Mouse (Mus musculus) right cerebral cortex, adult 18-20 months (tissue): ENCODE measurements around the gene Anapc1.

Experiments used
- DNase-seq: peaks from one replicate; pipeline ENCODE4 v3.0.0; 2022; ENCODE audit warnings: mixed read lengths

The Anapc1 gene

DNA sequence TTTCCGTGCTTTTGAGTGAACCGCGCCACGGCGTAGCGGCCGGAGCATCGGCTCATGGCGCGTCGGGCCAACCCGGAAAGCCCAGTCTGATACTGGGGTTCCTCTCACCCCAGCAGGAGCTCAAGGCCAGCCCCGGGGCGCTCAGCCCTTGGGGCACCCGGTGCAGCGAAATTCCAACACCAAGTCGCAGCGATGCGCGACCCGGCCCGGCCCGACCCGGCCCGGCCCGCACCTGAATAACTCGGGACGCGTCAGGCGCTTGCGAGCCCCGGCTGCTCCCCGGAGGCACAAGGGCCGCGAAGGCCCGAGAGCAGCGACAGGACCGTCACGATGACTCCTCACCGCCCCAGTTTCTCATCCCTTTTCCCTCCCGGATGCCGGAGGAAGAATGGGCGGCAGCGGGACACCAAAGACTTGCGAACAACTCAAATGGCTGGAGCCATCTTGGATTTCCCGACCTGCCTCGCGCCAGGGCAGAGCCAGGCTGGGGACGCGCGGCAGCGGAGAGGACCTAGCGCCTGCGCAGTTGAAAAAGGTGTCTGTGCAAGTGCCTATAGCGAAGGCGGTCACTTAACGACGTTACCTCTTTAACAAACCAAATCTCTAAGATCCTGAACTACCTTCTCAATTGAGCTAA lies at the start of gene Anapc1:
Gene Anapc1 (minus strand): TSS at position 471 of the 637 bp plus-strand sequence.
- DNase-seq, result peak; percentile 93

- DNase-seq, result no peak
Measured at GRCm38 (mm10) chr2:128735089-128735488, 47.9 kb upstream of the Anapc1 start.

DNA sequence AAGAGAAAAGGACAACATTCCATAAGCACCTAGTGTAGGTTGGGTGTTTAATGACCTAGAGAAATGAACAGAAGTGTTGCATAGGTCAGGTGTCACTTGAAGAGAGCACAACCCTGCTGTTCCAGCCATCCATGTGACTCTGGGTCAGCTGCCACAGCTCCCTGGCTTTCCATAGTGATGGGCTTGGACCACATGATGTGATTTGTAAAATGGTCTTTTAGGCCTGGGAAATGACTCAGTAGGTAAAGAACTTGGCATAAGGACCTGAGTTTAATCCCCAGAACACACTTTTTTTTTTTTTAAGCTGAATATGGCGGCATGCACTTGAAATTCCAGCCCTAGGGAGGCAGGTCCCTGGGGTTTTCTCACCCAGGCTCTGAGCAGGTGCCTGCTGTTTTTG lies 44.8 kb upstream of the Anapc1 start:
- DNase-seq, result no peak

- no peak for DNase-seq
Measured at GRCm38 (mm10) chr2:128731514-128731913, 44.3 kb upstream of the Anapc1 start.

DNA sequence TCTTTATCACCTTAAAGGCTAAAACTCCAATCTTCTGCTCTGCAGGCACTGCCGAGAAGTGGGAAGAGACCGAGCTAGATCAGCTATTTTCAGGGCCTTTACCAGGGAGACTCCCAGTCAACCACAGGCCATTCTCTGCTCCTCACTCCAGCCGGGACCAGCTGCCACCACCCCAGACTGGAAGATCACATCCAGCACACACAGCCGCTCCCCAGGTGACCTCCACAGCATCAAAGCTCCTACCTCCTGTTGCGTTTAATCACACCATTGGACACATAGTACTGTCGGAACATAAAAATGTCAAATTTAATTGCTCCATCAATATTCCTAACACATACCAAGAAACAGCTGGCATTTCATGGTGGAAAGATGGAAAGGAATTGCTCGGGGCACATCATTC lies 42.0 kb upstream of the Anapc1 start:
- no peak for DNase-seq

DNA sequence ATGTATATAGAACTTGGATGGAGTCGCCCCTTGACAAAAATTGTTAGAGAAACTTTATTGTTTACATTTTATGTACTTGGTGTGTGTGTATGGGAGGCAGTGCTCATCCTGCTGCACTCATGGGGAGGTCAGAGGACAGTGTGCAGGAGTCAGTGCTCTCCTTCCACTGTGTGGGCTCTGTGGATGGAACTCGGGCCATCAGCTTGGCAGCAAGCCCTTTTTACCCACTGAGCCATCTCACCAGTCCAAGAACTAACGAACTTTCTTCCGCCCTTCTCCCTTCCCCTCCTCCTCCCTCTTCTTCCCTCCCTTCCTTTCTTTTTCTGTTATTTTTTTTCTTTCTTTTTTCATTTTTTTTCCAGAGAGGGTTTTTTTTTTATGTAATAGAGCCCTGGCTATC lies 40.9 kb upstream of the Anapc1 start:
- DNase-seq, result no peak

DNA sequence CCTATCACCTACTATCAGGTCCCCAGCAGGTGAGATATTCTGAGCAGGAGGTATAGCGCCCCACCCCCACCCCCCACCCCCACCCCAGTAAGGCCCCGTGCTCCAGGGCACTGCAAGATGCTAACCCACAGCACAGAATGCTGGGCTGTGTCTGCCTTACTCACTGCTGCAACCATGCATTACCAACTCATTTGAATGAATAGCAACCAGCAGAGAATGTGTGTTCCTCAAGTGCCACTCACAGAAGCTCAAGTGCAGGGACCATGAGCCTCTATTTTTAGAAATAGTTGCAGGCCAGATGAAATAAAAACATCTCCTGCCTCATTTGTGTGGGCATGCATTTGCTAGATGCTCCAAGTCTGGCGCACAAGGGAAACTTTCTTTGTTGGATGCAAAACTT lies 40.4 kb upstream of the Anapc1 start:
- DNase-seq, result no peak

GRCm38 (mm10) chr2:128726626-128727025 lies 39.4 kb upstream of the Anapc1 start:
- no peak for DNase-seq

DNA sequence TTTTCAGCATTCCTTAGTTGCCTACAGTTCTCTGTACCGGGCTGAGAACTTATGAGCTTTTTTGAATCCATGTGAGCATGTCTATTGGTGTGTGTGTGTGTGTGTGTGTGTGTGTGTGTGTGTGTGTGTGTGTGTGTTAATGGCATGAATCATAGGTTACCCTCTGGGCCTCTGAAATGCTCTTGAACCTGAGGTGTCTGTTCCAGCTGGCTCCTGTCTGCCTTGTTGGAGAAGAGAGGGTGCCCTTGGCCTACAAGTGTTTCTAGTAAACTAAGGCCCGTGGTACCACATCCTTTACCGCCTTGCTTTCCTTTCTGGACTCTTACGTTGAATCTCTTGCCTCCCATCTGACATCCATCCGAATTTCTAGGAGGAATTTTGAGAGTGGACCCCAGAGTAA lies 38.9 kb upstream of the Anapc1 start:
- no peak for DNase-seq

- no peak for DNase-seq
Measured at GRCm38 (mm10) chr2:128722106-128722710, 35.0 kb upstream of the Anapc1 start.

- no peak for DNase-seq
Measured at GRCm38 (mm10) chr2:128719380-128719779, 32.2 kb upstream of the Anapc1 start.

DNA sequence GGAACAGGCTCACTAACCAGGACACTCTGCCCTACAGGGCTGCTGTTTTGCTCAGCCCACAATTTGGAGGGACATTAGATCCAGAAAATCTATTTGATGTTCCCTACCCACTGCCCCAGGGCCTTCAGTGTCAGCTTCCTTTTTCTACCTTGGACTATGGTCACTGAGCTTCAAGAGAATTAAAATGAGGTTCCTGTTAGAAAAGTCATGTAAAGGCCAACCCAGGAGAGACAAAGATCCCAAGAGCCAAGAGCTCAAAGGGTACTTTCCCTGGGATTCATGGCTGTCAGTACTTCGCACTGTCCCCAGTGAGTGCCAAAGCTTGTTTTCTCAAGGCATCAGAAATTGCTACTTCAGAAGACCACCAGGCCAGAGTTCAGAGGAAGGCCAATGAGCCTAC lies 28.8 kb upstream of the Anapc1 start:
- DNase-seq, result no peak

DNA sequence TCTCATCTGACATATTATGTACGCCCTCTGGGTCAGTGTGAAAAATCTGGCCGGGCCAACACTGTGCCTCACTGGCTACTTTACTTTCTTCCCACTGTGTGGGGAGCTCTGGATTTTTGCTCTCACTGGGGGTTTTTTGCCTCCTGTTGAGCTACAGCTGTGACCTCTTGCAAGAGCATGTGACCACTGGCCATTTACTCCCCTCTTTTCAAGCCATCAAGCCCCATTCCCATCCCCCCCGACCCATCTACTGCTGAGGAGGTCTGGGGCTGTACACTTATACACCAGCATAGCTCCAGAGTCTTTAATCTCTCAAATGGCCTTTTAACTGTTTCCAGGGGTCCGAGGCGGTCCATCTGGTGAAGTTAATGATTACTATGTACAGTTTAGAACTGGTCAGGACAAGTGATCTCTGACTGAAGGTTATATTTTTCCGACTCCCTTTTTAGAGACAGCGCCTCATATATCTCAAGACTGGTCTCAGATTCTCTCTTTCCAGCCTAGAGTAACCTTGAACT lies 27.6 kb upstream of the Anapc1 start:
- no peak for DNase-seq

DNA sequence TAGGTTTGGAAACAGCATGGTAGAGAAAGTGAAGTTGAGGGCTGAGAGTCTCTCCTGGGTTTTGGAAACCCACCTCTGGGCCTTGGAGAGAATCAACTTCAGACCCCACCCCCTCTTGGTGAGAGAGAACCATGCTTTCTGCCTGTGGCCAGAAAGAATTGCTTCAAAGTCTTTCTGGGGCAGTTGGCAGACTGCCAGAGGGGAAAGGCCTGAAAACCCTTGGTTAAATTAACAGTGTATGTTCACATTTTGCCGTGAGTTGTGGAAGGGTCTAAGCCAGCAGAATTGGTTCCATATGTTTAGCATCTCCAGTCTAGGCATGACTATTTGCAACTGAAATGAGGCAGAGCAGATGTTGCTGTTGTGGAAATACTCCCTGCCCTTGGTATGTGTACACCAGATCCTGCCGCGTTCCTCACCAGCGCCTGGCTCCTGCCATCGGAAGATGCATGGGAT lies 26.4 kb upstream of the Anapc1 start:
- no peak for DNase-seq

- DNase-seq, result no peak
Measured at GRCm38 (mm10) chr2:128712940-128713339, 25.7 kb upstream of the Anapc1 start.

DNA sequence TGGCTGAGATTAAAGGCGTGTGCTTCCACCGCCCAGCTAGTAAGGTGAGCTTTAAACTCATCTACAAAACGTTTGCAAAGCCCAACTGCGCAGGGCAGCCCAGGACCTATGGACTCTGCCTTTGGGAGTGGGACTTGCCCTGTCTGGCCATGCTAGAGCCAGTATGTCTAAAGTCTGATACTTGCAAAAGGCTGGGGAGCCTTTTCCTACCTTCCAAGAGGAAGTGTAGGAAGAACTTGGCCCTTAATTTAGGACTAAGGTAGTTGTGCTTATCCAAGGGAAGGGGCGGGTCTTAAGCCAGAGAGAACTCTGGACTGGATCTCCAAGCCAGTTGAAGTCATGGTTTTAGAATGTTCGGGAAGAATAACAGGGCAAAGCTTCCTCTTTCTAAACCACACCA lies 23.4 kb upstream of the Anapc1 start:
- no peak for DNase-seq

- no peak for DNase-seq
Measured at GRCm38 (mm10) chr2:128709264-128709663, 22.1 kb upstream of the Anapc1 start.

DNA sequence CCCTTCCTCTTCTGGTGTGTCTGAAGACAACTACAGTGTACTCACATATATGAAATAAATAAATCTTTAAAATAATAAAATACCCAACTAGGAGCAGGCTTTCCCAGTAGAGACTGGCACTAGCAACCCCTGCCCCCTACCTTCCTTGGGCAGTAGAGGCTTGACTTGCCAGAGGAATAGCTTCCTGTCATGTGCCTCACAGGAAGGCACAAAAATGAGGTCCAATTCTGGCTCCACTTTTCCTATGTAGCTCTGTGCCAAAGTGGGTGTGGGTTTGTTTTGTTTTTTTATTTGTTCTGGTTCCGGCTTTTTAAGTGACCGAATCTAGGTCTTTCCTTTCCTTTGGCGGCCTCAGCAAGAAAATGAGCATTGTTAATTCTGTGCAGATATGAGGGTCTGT lies 17.3 kb upstream of the Anapc1 start:
- DNase-seq, result no peak

- no peak for DNase-seq
Measured at GRCm38 (mm10) chr2:128699201-128699885, 12.2 kb upstream of the Anapc1 start.

DNA sequence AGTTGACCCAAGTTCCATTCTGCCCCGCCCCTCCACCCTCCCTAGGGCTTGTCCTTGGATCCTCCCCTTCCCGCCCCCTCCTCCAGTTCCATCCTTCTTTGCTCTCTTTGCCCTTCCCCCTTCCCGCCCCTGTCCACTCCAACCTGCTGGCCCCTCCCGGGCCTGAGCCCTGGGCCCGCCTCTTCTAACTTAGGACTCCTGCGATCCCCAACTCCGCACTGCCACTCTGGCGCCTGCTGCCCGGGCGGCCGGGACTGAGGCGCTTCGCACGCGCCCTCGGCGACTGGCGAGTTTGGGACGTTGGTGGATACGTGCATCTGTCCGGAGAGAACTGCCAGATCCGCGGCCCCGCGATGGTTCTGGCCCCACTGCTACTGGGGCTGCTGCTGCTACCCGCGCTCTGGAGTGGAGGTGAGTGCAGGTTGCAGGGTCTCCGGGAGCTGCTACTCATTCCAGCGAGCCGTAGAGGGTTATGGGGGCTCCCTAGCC lies 11.5 kb upstream of the Anapc1 start, which contains the start of gene Mertk:
Gene Mertk (plus strand): TSS at position 264 of the 489 bp plus-strand sequence.
- DNase-seq, result peak; percentile 72

- peak; percentile 72 for DNase-seq
Measured at GRCm38 (mm10) chr2:128698140-128698692, 11.0 kb upstream of the Anapc1 start.

DNA sequence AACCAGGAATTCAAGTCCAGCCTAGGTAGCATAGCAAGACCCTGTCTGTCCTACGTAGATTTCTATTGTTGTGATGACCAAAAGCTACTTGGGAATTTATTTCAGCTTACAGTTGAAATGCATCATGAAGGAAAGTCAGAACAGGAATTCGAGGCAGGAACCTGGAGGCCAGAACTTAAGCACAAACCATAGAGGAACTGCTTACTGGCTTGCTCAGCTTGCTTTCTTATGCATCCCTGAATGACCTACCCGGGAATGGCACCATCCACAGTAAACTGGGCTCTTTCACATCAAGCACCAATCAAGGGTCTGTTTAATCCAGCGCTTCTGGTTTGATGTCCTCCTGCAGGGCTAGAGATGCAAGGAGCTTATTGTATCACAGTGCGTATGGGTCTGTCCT lies 10.4 kb upstream of the Anapc1 start:
- no peak for DNase-seq

DNA sequence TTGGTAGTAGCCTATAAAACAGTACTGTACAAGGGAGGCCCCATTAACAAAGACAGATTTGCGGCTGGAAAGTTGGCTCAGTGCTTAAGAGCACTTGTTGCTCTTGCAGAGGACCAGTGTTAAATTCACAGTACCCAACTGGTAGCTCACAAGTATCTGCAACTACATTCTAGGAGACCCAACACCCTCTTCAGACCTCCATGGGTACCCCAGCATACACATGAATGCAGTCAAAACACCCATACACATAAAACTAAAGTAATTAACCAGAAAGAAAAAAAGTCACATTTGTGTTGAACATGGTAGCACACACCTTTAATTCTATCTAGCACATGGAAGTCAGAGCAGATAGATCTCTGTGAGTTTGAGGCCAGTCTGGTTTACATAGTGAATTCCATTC lies 9.9 kb upstream of the Anapc1 start:
- no peak for DNase-seq
